Mouse (Mus musculus) liver, postnatal 0 days (tissue): ENCODE measurements around the gene Sept3.

Source experiments
- CTCF ChIP-seq: sonication (generic); IDR thresholded peaks from 2 replicates; pipeline ENCODE4 v1.5.1; 2016; ENCODE audit warnings: antibody characterized with exemption, low read depth
- EP300 ChIP-seq: IDR thresholded peaks from 2 replicates; pipeline ENCODE4 v1.6.1; 2016; ENCODE audit warnings: antibody characterized with exemption, low read depth, mild to moderate bottlenecking

DNA sequence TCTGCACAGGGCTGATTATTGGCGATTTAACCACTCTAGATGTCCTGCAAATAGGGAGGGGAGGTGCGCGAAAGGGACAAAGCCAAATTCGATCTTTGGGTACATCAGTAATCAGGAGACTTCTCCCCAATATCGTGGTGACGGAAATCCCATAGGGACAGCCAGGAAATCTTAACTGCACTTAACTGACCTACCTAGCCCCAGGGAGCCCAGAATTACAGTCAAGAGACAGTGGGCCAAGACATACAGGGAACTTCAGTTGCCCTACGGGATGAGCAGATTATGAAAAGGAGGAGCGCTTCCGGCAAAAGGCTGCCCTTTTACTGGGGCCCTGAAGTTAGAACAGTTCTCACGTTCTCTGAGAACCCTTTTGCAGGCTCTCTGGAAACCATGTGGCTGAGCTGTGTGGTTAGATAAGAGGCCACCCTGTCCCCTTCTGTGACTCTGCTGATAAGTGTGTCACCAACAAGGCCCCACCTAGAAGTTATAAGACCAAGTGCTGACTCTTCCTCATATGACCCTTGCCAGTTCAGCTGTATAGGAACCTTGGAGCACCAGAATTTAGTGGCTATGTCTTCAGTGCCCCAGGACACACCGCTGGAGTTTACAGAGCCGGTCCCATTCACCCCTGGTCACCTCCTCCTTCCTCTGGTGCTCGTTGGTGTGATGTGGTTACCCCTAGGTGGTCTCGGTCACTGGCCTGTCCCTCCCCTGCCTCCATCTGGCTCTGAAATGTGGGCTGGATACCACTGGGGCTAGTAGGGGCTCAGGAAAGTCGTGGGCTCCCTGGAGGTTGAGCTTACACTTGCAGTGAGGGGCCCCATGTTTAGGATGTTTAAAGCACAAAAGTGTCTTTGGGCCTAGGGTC lies 67.2 kb downstream of the Sept3 start:
- no peak for TF ChIP-seq CTCF
- TF ChIP-seq EP300 = peak; percentile 98
